Mouse (Mus musculus) liver, postnatal 0 days (tissue): ENCODE results near the gene Ppp1r1c. TPM values are rescaled to one million over a fixed set of nuclear protein-coding genes. Genes with fewer than 3 reads are reported as not detected.

Source experiments
- ATAC-seq: fragments of 200-750 bp; cut with Nextera tagmentation; 2 replicates; pipeline ENCODE4 v1.8.0; 2017; ENCODE audit warnings: mild to moderate bottlenecking, moderate library complexity
- DNase-seq: peaks from one replicate; pipeline ENCODE4 v3.0.0-alpha.2; 2016
- H3K27ac ChIP-seq: fragments of 300-500 bp; sonication (generic); 2 replicates; pipeline ENCODE4 v1.5.1; 2014; ENCODE audit warnings: antibody characterized with exemption, moderate library complexity, mild to moderate bottlenecking, low read depth
- H3K27me3 ChIP-seq: fragments of 300-500 bp; sonication (generic); 2 replicates; pipeline ENCODE4 v1.6.1; 2014; ENCODE audit warnings: low read length, control low read depth, mixed read lengths; ENCODE audit not compliant: insufficient read depth
- H3K36me3 ChIP-seq: fragments of 300-500 bp; sonication (generic); replicated peaks from 2 replicates; pipeline ENCODE4 v1.6.1; 2014; ENCODE audit warnings: mild to moderate bottlenecking, control low read depth, low read length, moderate library complexity, mixed read lengths; ENCODE audit not compliant: insufficient read depth
- H3K4me1 ChIP-seq: fragments of 300-500 bp; sonication (generic); 2 replicates; pipeline ENCODE4 v1.6.1; 2014; ENCODE audit warnings: antibody characterized with exemption, mild to moderate bottlenecking, control low read depth; ENCODE audit not compliant: insufficient read depth
- H3K4me2 ChIP-seq: fragments of 300-500 bp; sonication (generic); 2 replicates; pipeline ENCODE4 v1.6.1; 2014; ENCODE audit warnings: low read depth, mild to moderate bottlenecking, low read length, moderate library complexity, mixed read lengths
- H3K4me3 ChIP-seq: fragments of 300-500 bp; sonication (generic); 2 replicates; pipeline ENCODE4 v1.5.1; 2014; ENCODE audit warnings: low read depth, low read length
- H3K9ac ChIP-seq: fragments of 300-500 bp; sonication (generic); replicated peaks from 2 replicates; pipeline ENCODE4 v1.6.1; 2014; ENCODE audit warnings: mild to moderate bottlenecking, moderate library complexity
- H3K9me3 ChIP-seq: fragments of 300-500 bp; sonication (generic); 2 replicates; pipeline ENCODE4 v1.6.1; 2016; ENCODE audit warnings: mild to moderate bottlenecking, control low read depth, low read length, mixed read lengths
- CTCF ChIP-seq: sonication (generic); IDR thresholded peaks from 2 replicates; pipeline ENCODE4 v1.5.1; 2016; ENCODE audit warnings: antibody characterized with exemption, low read depth
- EP300 ChIP-seq: IDR thresholded peaks from 2 replicates; pipeline ENCODE4 v1.6.1; 2016; ENCODE audit warnings: antibody characterized with exemption, low read depth, mild to moderate bottlenecking
- WGBS: fragments of 180-500 bp; shearing (Covaris S2); extraction: QIAGEN DNeasy Blood & Tissue Kit; methylation state at CpG from one replicate; pipeline ENCODE4 v1.1.7; 2014; ENCODE audit not compliant: insufficient replicate concordance; 5-methylcytosine and 5-hydroxymethylcytosine counted together
- polyA plus RNA-seq: library from polyadenylated mRNA; unstranded; fragments of >200 nt; fragmentation: Nextera tagmentation; extraction: Ambion mirVana; gene quantifications from 2 replicates; pipeline ENCODE4 v1.2.1, GENCODE M21; 2015

Ppp1r1c gene
- polyA plus RNA-seq, 1 experiment from 2014 or later = not detected

GRCm38 (mm10) chr2:79856874-79857273 is 149.3 kb downstream of the Ppp1r1c start:
- 59% methylated on average over 1 of the region's 1 CpGs for WGBS

GRCm38 (mm10) chr2:79865275-79865999 is 157.9 kb downstream of the Ppp1r1c start:
- H3K27me3 ChIP-seq = no peaks in the 10 kb centered on the region
- 40% methylated on average over 9 of the region's 9 CpGs for WGBS
- no peaks in the 10 kb centered on the region for H3K36me3 ChIP-seq
- no peak overlapping the region for H3K4me2 ChIP-seq
- DNase-seq (no peak), ATAC-seq (peak; percentile 59; the same call in 1 of the 2 replicates)
- no peaks in the 10 kb centered on the region for H3K4me1 ChIP-seq
- no peak overlapping the region for H3K4me3 ChIP-seq
- no peaks in the 10 kb centered on the region for H3K9me3 ChIP-seq
- TF ChIP-seq EP300 = no peak
- TF ChIP-seq CTCF = peak; percentile 86
- no peak overlapping the region for H3K27ac ChIP-seq
- no peak overlapping the region for H3K9ac ChIP-seq

More at GRCm38 (mm10) chr2:79856874-79857273, 149.3 kb downstream of the Ppp1r1c start:
- no peak overlapping the region for H3K27ac ChIP-seq
- DNase-seq (no peak), ATAC-seq (no peak)
- H3K9ac ChIP-seq = no peak overlapping the region
- H3K27me3 ChIP-seq = no peaks in the 10 kb centered on the region
- no peaks in the 10 kb centered on the region for H3K36me3 ChIP-seq
- H3K4me1 ChIP-seq = no peaks in the 10 kb centered on the region
- H3K4me3 ChIP-seq = no peak overlapping the region
- TF ChIP-seq EP300 = no peak
- no peak for TF ChIP-seq CTCF
- H3K9me3 ChIP-seq = no peaks in the 10 kb centered on the region
- no peak overlapping the region for H3K4me2 ChIP-seq

Other genes with a start within 250 kb of the Ppp1r1c start
- gene Itprid2, start 72.4 kb upstream of the Ppp1r1c start, polyA plus RNA-seq = 3.5 and 3.7 TPM in 2 replicates